Mouse (Mus musculus): Measurements from ENCODE around the gene Iqgap2. TPM values are rescaled to one million over a fixed set of nuclear protein-coding genes. Genes with fewer than 3 reads are reported as not detected.

Gene Iqgap2
- polyA plus RNA-seq, 1 experiment from 2014 or later = 25.3 TPM

Other genes with a start within 250 kb of the Iqgap2 start
- 0.45 and 1.2 TPM in 2 replicates for gene F2rl2, start 195.1 kb downstream of the Iqgap2 start, polyA plus RNA-seq (2014; fragmentation: Nextera tagmentation; extraction: Ambion mirVana)
- gene Gm20075, start 189.5 kb upstream of the Iqgap2 start, polyA plus RNA-seq (2014; fragmentation: Nextera tagmentation; extraction: Ambion mirVana) = 20.6 and 20.8 TPM in 2 replicates
- gene Gm17190, start 190.1 kb upstream of the Iqgap2 start, polyA plus RNA-seq (2014; fragmentation: Nextera tagmentation; extraction: Ambion mirVana) = not detected in 2 replicates
- gene Sv2c, start 240.7 kb upstream of the Iqgap2 start, polyA plus RNA-seq (2014; fragmentation: Nextera tagmentation; extraction: Ambion mirVana) = 2.7 and 4.0 TPM in 2 replicates

All from stomach, embryonic 14.5 days (tissue).